Mouse (Mus musculus) limb, embryonic 14.5 days (tissue): Measurements from ENCODE around the gene Xrcc6. TPM values are rescaled to one million over a fixed set of nuclear protein-coding genes. Genes with fewer than 3 reads are reported as not detected.
"Not testable (repeated sequence)": the region's sequence is repeated elsewhere in the genome, so short reads cannot be mapped to it uniquely, and the experiment has no call there.

Source experiments
- ATAC-seq: fragments of 200-750 bp; cut with Nextera tagmentation; 2 replicates; pipeline ENCODE4 v1.8.0; 2017; ENCODE audit warnings: low read depth, moderate number of reproducible peaks, moderate TSS enrichment; ENCODE audit not compliant: low FRiP score
- DNase-seq: peaks from one replicate; pipeline ENCODE4 v3.0.0-alpha.2; 2015; ENCODE audit warnings: low spot score
- H3K27ac ChIP-seq: fragments of 300-500 bp; sonication (generic); replicated peaks from 2 replicates; pipeline ENCODE4 v1.5.1; 2014; ENCODE audit warnings: low read depth, mild to moderate bottlenecking, low read length, moderate library complexity, mixed read lengths
- H3K27me3 ChIP-seq: fragments of 300-500 bp; sonication (generic); 2 replicates; pipeline ENCODE4 v1.6.1; 2014; ENCODE audit warnings: low read length, mixed read lengths; ENCODE audit not compliant: control insufficient read depth, insufficient read depth
- H3K36me3 ChIP-seq: fragments of 300-500 bp; sonication (generic); 2 replicates; pipeline ENCODE4 v1.6.1; 2014; ENCODE audit warnings: mild to moderate bottlenecking, low read length, moderate library complexity, mixed read lengths; ENCODE audit not compliant: control insufficient read depth, insufficient read depth
- H3K4me1 ChIP-seq: fragments of 300-500 bp; sonication (generic); 2 replicates; pipeline ENCODE4 v1.6.1; 2014; ENCODE audit warnings: antibody characterized with exemption, low read length, mixed read lengths; ENCODE audit not compliant: control insufficient read depth, insufficient read depth
- H3K4me2 ChIP-seq: fragments of 300-500 bp; sonication (generic); replicated peaks from 2 replicates; pipeline ENCODE4 v1.6.1; 2014; ENCODE audit warnings: low read depth, mild to moderate bottlenecking, low read length, moderate library complexity; ENCODE audit not compliant: severe bottlenecking
- H3K4me3 ChIP-seq: fragments of 300-500 bp; sonication (generic); replicated peaks from 2 replicates; pipeline ENCODE4 v1.5.1; 2014; ENCODE audit warnings: low read length
- H3K9ac ChIP-seq: fragments of 300-500 bp; sonication (generic); 2 replicates; pipeline ENCODE4 v1.6.1; 2014; ENCODE audit warnings: mild to moderate bottlenecking, low read depth, low read length, moderate library complexity; ENCODE audit not compliant: severe bottlenecking
- H3K9me3 ChIP-seq: fragments of 300-500 bp; sonication (generic); 2 replicates; pipeline ENCODE4 v1.6.1; 2016; ENCODE audit warnings: low read length; ENCODE audit not compliant: control insufficient read depth
- POLR2A ChIP-seq: fragments of 200-500 bp; IDR thresholded peaks from 2 replicates; pipeline ENCODE4 v1.8.0; 2012; ENCODE audit warnings: inconsistent platforms, mild to moderate bottlenecking, moderate library complexity, borderline replicate concordance; ENCODE audit not compliant: insufficient read depth, insufficient read length; ENCODE audit errors: extremely low read depth
- WGBS: fragments of 180-500 bp; shearing (Covaris S2); extraction: QIAGEN DNeasy Blood & Tissue Kit; methylation state at CpG from one replicate; pipeline ENCODE4 v1.1.7; 2014; 5-methylcytosine and 5-hydroxymethylcytosine counted together
- polyA plus RNA-seq, 2 experiments: library from polyadenylated mRNA; depleted of rRNA in 1 of 2; stranded (reverse) in 1 of 2; unstranded in 1 of 2; fragments of >200 nt; fragmentation: Nextera tagmentation in 1 of 2; extraction: Ambion mirVana in 1 of 2; gene quantifications; 2 replicates each; pipeline versions ENCODE4 v1.2.1 to v1.2.3; 2012 to 2014

The Xrcc6 gene
- polyA plus RNA-seq, 2 experiments: 37.2 to 71.8 TPM

GRCm38 (mm10) chr15:81964980-81965545, 22.6 kb upstream of the Xrcc6 start:
- H3K27me3 ChIP-seq: no peaks in the 10 kb centered on the region
- no peak overlapping the region for H3K9ac ChIP-seq
- H3K27ac ChIP-seq: no peak overlapping the region
- H3K36me3 ChIP-seq: no peaks in the 10 kb centered on the region
- ATAC-seq (no peak), DNase-seq (no peak)
- H3K9me3 ChIP-seq: no peaks in the 10 kb centered on the region
- no peaks in the 10 kb centered on the region for H3K4me1 ChIP-seq
- no peak overlapping the region for H3K4me3 ChIP-seq
- TF ChIP-seq POLR2A: no peak
- 72% methylated on average over 4 of the region's 4 CpGs for WGBS
- H3K4me2 ChIP-seq: no peak overlapping the region

- H3K36me3 ChIP-seq: no peaks in the 10 kb centered on the region
- H3K4me3 ChIP-seq: no peak overlapping the region
- WGBS: 89% methylated on average over 11 of the region's 14 CpGs
- H3K4me1 ChIP-seq: no peaks in the 10 kb centered on the region
- H3K9me3 ChIP-seq: no peaks in the 10 kb centered on the region
- H3K27me3 ChIP-seq: no peaks in the 10 kb centered on the region
- no peak overlapping the region for H3K27ac ChIP-seq
- no peak for DNase-seq
- H3K9ac ChIP-seq: no peak overlapping the region
- H3K4me2 ChIP-seq: no peak overlapping the region
- no peak for ATAC-seq
- no peak for TF ChIP-seq POLR2A
These were observed 21.4 kb upstream of the Xrcc6 start for GRCm38 (mm10) chr15:81966062-81966829.

- H3K4me3 ChIP-seq: no peak overlapping the region
- DNase-seq (no peak), ATAC-seq (no peak)
- H3K27ac ChIP-seq: no peak overlapping the region
- no peaks in the 10 kb centered on the region for H3K27me3 ChIP-seq
- no peaks in the 10 kb centered on the region for H3K4me1 ChIP-seq
- no peak overlapping the region for H3K9ac ChIP-seq
- no peak overlapping the region for H3K4me2 ChIP-seq
- WGBS: 86% methylated on average over 5 of the region's 5 CpGs
- no peak for TF ChIP-seq POLR2A
- H3K9me3 ChIP-seq: no peaks in the 10 kb centered on the region; the same call in 1 of the 2 replicates
- no peaks in the 10 kb centered on the region for H3K36me3 ChIP-seq
These were observed 19.8 kb upstream of the Xrcc6 start for GRCm38 (mm10) chr15:81967821-81968220.

- Histone ChIP-seq H3K9ac (no peak overlapping the region), H3K9me3 (no peaks in the 10 kb centered on the region; the same call in 1 of the 2 replicates), H3K4me2 (no peak overlapping the region), H3K27me3 (no peaks in the 10 kb centered on the region), H3K4me3 (no peak overlapping the region), H3K36me3 (no peaks in the 10 kb centered on the region), H3K4me1 (no peaks in the 10 kb centered on the region), H3K27ac (no peak overlapping the region)
- DNase-seq (no peak), ATAC-seq (no peak)
- no peak for TF ChIP-seq POLR2A
- WGBS: 62% methylated on average over 2 of the region's 2 CpGs
These were observed 19.2 kb upstream of the Xrcc6 start for GRCm38 (mm10) chr15:81968447-81968846.

- Histone ChIP-seq H3K27ac (no peak overlapping the region), H3K4me2 (no peak overlapping the region), H3K9ac (no peak overlapping the region), H3K4me1 (no peaks in the 10 kb centered on the region), H3K27me3 (no peaks in the 10 kb centered on the region), H3K36me3 (no peaks in the 10 kb centered on the region), H3K9me3 (no peaks in the 10 kb centered on the region; the same call in 1 of the 2 replicates), H3K4me3 (no peak overlapping the region)
- no peak for TF ChIP-seq POLR2A
- 36% methylated on average over 7 of the region's 7 CpGs for WGBS
- no peak for ATAC-seq
- DNase-seq: peak; percentile 11
These were observed 18.5 kb upstream of the Xrcc6 start for GRCm38 (mm10) chr15:81969173-81969572.

GRCm38 (mm10) chr15:81969635-81970034, 18.0 kb upstream of the Xrcc6 start:
- H3K4me1 ChIP-seq, H3K27me3 ChIP-seq, DNase-seq, H3K4me2 ChIP-seq, H3K36me3 ChIP-seq, H3K4me3 ChIP-seq, H3K9me3 ChIP-seq, H3K27ac ChIP-seq, ATAC-seq, H3K9ac ChIP-seq: not testable (repeated sequence)
- 73% methylated on average over 6 of the region's 6 CpGs for WGBS

GRCm38 (mm10) chr15:81970498-81970897, 17.1 kb upstream of the Xrcc6 start:
- not testable (repeated sequence) for H3K4me2 ChIP-seq, H3K27me3 ChIP-seq, DNase-seq, H3K9ac ChIP-seq, H3K4me3 ChIP-seq, H3K9me3 ChIP-seq, H3K27ac ChIP-seq, H3K36me3 ChIP-seq, H3K4me1 ChIP-seq, ATAC-seq
- WGBS: 93% methylated on average over 4 of the region's 4 CpGs

GRCm38 (mm10) chr15:81975156-81975555, 12.5 kb upstream of the Xrcc6 start:
- DNase-seq, H3K4me3 ChIP-seq, H3K27me3 ChIP-seq, H3K27ac ChIP-seq, H3K9me3 ChIP-seq, H3K36me3 ChIP-seq, ATAC-seq, H3K9ac ChIP-seq, H3K4me2 ChIP-seq, H3K4me1 ChIP-seq: not testable (repeated sequence)
- WGBS: 92% methylated on average over 8 of the region's 8 CpGs
